Mouse (Mus musculus) embryonic facial prominence, embryonic 14.5 days (tissue): Measurements from ENCODE around the gene Dapk3. TPM values are rescaled to one million over a fixed set of nuclear protein-coding genes. Genes with fewer than 3 reads are reported as not detected.

ENCODE experiments used
- ATAC-seq: fragments of 200-750 bp; cut with Nextera tagmentation; 2 replicates; pipeline ENCODE4 v1.8.0; 2017; ENCODE audit warnings: low read depth, moderate number of reproducible peaks, moderate TSS enrichment
- DNase-seq: peaks from one replicate; pipeline ENCODE4 v3.0.0-alpha.2; 2015; ENCODE audit warnings: low spot score
- H3K27ac ChIP-seq: fragments of 300-500 bp; sonication (generic); replicated peaks from 2 replicates; pipeline ENCODE4 v1.5.1; 2014; ENCODE audit warnings: low read depth, mild to moderate bottlenecking, low read length, moderate library complexity
- H3K27me3 ChIP-seq: fragments of 300-500 bp; sonication (generic); replicated peaks from 2 replicates; pipeline ENCODE4 v1.6.1; 2014; ENCODE audit warnings: low read length; ENCODE audit not compliant: control insufficient read depth, insufficient read depth
- H3K36me3 ChIP-seq: fragments of 300-500 bp; sonication (generic); 2 replicates; pipeline ENCODE4 v1.6.1; 2014; ENCODE audit warnings: low read length, mixed read lengths; ENCODE audit not compliant: control insufficient read depth, insufficient read depth
- H3K4me1 ChIP-seq: fragments of 300-500 bp; sonication (generic); 2 replicates; pipeline ENCODE4 v1.6.1; 2014; ENCODE audit warnings: antibody characterized with exemption, low read length; ENCODE audit not compliant: control insufficient read depth, insufficient read depth
- H3K4me2 ChIP-seq: fragments of 300-500 bp; sonication (generic); 2 replicates; pipeline ENCODE4 v1.6.1; 2014; ENCODE audit warnings: low read depth, mild to moderate bottlenecking, low read length, moderate library complexity, mixed read lengths
- H3K4me3 ChIP-seq: fragments of 300-500 bp; sonication (generic); 2 replicates; pipeline ENCODE4 v1.5.1; 2014; ENCODE audit warnings: low read depth, mild to moderate bottlenecking, low read length
- H3K9ac ChIP-seq: fragments of 300-500 bp; sonication (generic); 2 replicates; pipeline ENCODE4 v1.6.1; 2014; ENCODE audit warnings: low read depth, mild to moderate bottlenecking, low read length, moderate library complexity, mixed read lengths
- H3K9me3 ChIP-seq: fragments of 300-500 bp; sonication (generic); 2 replicates; pipeline ENCODE4 v1.6.1; 2016; ENCODE audit warnings: low read length; ENCODE audit not compliant: control insufficient read depth
- WGBS: fragments of 180-500 bp; shearing (Covaris S2); extraction: QIAGEN DNeasy Blood & Tissue Kit; methylation state at CpG from one replicate; pipeline ENCODE4 v1.1.7; 2014; 5-methylcytosine and 5-hydroxymethylcytosine counted together
- polyA plus RNA-seq: library from polyadenylated mRNA; unstranded; fragments of >200 nt; fragmentation: Nextera tagmentation; extraction: Ambion mirVana; gene quantifications from 2 replicates; pipeline ENCODE4 v1.2.1, GENCODE M21; 2014

Gene Dapk3
- polyA plus RNA-seq, 1 experiment from 2014 or later = 53.4 TPM

DNA sequence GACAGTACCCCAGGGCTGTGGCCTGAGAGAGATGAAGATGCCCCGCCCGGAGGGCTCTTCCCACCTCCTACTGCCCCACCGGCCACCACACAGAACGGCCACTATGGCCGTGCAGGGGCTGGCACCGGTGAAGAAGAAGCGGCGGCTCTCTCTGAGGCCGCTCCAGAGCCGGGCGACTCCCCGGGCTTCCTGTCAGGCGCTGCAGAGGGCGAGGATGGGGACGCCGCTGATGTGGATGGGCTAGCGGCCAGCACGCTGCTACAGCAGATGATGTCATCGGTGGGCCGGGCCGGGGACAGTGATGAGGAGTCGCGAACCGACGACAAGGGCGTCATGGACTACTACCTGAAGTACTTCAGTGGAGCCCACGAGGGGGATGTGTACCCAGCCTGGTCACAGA is 38.1 kb upstream of the Dapk3 start:
- Histone ChIP-seq H3K27ac (no peak overlapping the region), H3K9me3 (no peaks in the 10 kb centered on the region), H3K4me1 (peaks cover 18% of the 10 kb centered on the region), H3K4me2 (no peak overlapping the region), H3K27me3 (no peaks in the 10 kb centered on the region), H3K36me3 (peaks cover 63% of the 10 kb centered on the region), H3K9ac (no peak overlapping the region), H3K4me3 (no peak overlapping the region)
- DNase-seq (no peak), ATAC-seq (no peak)
- WGBS = 97% methylated on average over 27 of the region's 27 CpGs

DNA sequence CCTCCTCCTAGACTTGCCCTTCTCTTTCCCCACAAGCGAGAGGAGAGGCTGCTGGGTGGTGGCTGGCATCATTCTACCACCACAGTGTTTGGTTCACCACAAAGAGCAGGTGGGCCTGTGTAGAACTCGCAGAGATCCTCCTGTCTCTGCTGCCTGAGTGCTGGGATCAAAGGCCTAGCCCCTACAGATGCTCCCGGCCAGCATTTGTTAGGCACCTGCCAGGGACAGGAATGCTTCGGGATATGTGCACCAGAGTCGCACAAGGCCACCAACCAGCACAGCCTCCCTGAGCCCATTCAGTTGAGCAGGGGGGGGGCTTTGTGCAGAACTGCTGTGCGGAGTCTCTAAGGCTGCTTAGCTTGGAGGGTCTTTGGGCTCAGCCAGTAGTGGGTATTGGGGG is 37.5 kb upstream of the Dapk3 start:
- 91% methylated on average over 6 of the region's 6 CpGs for whole genome bisulfite sequencing
- peaks cover 68% of the 10 kb centered on the region for H3K36me3 ChIP-seq

DNA sequence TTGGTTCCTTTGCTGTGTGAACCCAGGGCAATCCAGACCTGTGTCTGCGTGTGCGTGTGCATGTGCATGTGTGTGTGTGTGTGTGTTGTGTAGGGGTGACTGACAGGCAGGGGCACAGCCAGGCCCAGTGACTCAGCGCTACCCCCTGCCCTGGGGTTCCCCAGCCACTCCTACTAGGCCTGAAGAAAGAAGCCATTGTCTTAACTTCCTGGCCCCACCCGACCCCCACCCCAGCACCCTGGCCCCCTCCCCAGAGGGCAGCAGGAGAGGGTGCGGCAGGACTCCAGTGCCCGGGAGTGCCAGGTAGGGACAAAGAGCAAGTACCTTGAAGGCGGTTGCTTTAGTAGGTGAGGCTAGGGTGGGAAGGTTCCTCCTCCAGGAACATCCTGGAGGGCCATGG is 37.0 kb upstream of the Dapk3 start:
- no peak for DNase-seq
- H3K9ac ChIP-seq = no peak overlapping the region
- no peaks in the 10 kb centered on the region for H3K9me3 ChIP-seq
- WGBS = 75% methylated on average over 7 of the region's 7 CpGs
- peaks cover 7% of the 10 kb centered on the region for H3K4me1 ChIP-seq
- ATAC-seq = no peak
- no peak overlapping the region for H3K4me3 ChIP-seq
- H3K4me2 ChIP-seq = no peak overlapping the region
- no peak overlapping the region for H3K27ac ChIP-seq
- H3K36me3 ChIP-seq = peaks cover 72% of the 10 kb centered on the region
- no peaks in the 10 kb centered on the region for H3K27me3 ChIP-seq

More for the DNA sequence above, 37.5 kb upstream of the Dapk3 start:
- no peaks in the 10 kb centered on the region for H3K9me3 ChIP-seq
- no peak overlapping the region for H3K27ac ChIP-seq
- H3K9ac ChIP-seq = no peak overlapping the region
- H3K4me1 ChIP-seq = peaks cover 12% of the 10 kb centered on the region
- DNase-seq = no peak
- H3K27me3 ChIP-seq = no peaks in the 10 kb centered on the region
- H3K4me2 ChIP-seq = no peak overlapping the region
- ATAC-seq = no peak
- no peak overlapping the region for H3K4me3 ChIP-seq

DNA sequence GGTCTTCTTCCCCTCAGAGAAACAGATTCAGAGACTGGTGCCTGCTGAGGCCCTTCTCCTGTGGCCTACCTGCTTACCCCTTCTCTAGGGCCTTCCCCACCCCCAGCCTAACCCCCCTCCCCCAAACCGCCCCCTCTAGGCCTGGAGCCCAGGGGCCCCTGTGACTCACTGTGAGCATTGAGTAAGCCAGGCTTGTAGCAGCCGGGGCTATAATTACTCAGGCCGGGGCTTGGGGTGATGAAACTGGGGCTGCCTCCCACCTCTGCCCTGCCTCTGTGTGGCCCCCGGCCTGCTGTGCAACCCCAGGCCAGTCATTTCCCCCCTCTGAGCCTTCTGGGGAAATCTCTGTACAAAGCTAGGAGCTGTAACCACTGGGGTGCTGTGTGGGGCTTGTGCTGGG is 36.5 kb upstream of the Dapk3 start:
- no peak overlapping the region for H3K27ac ChIP-seq
- 75% methylated on average over 3 of the region's 4 CpGs for WGBS
- H3K27me3 ChIP-seq = no peaks in the 10 kb centered on the region
- peaks cover 77% of the 10 kb centered on the region for H3K36me3 ChIP-seq
- DNase-seq = no peak
- no peak overlapping the region for H3K9ac ChIP-seq
- H3K4me3 ChIP-seq = no peak overlapping the region
- H3K9me3 ChIP-seq = no peaks in the 10 kb centered on the region
- H3K4me2 ChIP-seq = no peak overlapping the region
- H3K4me1 ChIP-seq = 0 out of 2 replicates have a peak, but pooled peaks cover 4% of the 10 kb centered on the region
- ATAC-seq = no peak

DNA sequence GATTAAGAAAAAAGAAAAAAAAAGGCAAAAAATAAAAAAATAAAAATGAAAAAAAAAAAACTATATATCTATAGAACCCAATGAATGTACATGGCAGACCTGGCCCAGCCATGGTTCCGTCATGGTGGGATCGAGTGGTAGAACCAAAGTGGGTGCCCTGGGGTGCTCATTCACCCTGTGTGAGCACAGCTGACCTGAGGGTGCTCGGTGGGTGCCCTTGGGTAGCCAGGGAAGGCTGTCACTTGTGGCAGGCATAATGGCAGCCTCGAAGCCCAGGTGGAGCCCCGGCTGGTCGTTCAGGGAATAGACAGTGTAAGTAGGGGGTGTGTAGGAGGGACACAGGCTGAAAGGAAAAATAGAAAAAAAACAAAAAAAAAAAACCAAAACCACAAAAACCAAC is 31.5 kb upstream of the Dapk3 start:
- Histone ChIP-seq H3K27me3 (no peaks in the 10 kb centered on the region), H3K36me3 (peaks cover 94% of the 10 kb centered on the region), H3K9ac (no peak overlapping the region), H3K4me3 (no peak overlapping the region), H3K4me2 (no peak overlapping the region), H3K4me1 (no peaks in the 10 kb centered on the region), H3K27ac (no peak overlapping the region), H3K9me3 (no peaks in the 10 kb centered on the region)
- 73% methylated on average over 6 of the region's 6 CpGs for WGBS
- ATAC-seq (no peak), DNase-seq (no peak)

DNA sequence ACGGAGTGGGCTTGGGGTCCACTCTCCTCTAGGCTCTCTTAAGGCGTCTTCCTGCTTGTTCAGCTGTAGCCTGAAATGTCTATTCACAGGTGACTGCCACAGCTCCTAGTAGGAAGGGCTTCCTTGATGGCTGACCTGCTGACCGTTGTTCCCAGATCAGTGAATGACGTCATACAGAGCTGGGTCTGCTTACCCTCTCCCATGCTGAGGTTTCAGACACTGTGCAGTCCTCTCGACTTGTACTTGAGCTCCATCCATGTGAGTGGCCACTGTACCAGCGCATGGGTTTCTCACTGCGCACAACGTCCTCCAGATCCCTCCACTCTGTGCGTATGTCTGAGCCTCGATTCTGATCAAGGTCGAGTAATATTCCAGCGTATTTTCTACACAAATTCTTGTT is 30.2 kb upstream of the Dapk3 start:
- peaks cover 94% of the 10 kb centered on the region for H3K36me3 ChIP-seq
- DNase-seq = no peak
- no peak for ATAC-seq
- no peak overlapping the region for H3K9ac ChIP-seq
- 67% methylated on average over 12 of the region's 12 CpGs for WGBS
- H3K27ac ChIP-seq = no peak overlapping the region
- H3K4me2 ChIP-seq = no peak overlapping the region
- no peaks in the 10 kb centered on the region for H3K9me3 ChIP-seq
- H3K4me1 ChIP-seq = no peaks in the 10 kb centered on the region
- no peak overlapping the region for H3K4me3 ChIP-seq
- H3K27me3 ChIP-seq = no peaks in the 10 kb centered on the region

DNA sequence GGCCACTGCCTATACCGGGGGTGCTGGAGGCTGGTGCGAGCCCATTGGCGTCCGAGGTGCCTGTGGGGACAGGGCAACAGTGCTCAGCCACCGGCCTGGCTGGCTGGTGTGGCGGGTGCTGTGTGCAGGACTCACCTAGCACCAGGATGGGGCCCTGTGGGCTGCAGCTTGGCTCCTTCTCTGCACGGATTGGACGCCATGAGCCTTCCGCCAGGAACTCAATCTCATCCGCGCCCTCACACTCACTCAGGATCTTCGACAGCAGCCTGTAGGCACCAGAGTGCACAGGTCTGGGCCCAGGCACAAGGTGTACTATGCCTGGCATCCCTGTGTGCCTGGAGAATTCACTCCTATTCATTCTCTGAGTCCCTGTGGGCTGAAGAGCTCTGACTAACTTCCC is 28.5 kb upstream of the Dapk3 start:
- 82% methylated on average over 12 of the region's 12 CpGs for WGBS
- ATAC-seq (no peak), DNase-seq (no peak)
- no peaks in the 10 kb centered on the region for H3K4me1 ChIP-seq
- no peak overlapping the region for H3K4me2 ChIP-seq
- no peak overlapping the region for H3K27ac ChIP-seq
- H3K27me3 ChIP-seq = no peaks in the 10 kb centered on the region
- H3K36me3 ChIP-seq = peaks cover 91% of the 10 kb centered on the region
- H3K9me3 ChIP-seq = no peaks in the 10 kb centered on the region
- H3K4me3 ChIP-seq = no peak overlapping the region
- H3K9ac ChIP-seq = no peak overlapping the region

DNA sequence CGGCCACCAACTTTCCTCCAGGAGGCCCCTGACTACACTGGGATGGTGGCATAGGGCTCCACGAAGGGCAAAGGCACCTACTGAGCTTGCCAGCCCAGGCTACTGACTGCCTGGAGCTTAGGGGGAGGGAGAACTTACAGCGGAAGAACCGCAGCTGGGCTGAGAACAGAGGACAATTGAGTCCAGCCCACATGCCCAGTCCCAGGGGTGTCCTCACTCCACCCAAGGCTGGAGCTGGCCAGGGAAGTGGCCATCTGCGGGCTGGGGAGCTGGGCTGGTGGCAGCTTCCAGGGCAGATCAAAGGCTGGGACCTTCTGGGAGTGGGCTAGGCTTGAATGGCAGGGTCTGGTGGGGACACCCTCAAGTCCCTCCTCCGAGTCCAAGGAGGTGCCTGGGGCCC is 28.1 kb upstream of the Dapk3 start:
- Histone ChIP-seq H3K9ac (no peak overlapping the region), H3K4me1 (no peaks in the 10 kb centered on the region), H3K27me3 (no peaks in the 10 kb centered on the region), H3K36me3 (peaks cover 88% of the 10 kb centered on the region), H3K27ac (no peak overlapping the region), H3K9me3 (no peaks in the 10 kb centered on the region), H3K4me2 (no peak overlapping the region), H3K4me3 (no peak overlapping the region)
- ATAC-seq (no peak), DNase-seq (no peak)
- WGBS = 68% methylated on average over 5 of the region's 6 CpGs

DNA sequence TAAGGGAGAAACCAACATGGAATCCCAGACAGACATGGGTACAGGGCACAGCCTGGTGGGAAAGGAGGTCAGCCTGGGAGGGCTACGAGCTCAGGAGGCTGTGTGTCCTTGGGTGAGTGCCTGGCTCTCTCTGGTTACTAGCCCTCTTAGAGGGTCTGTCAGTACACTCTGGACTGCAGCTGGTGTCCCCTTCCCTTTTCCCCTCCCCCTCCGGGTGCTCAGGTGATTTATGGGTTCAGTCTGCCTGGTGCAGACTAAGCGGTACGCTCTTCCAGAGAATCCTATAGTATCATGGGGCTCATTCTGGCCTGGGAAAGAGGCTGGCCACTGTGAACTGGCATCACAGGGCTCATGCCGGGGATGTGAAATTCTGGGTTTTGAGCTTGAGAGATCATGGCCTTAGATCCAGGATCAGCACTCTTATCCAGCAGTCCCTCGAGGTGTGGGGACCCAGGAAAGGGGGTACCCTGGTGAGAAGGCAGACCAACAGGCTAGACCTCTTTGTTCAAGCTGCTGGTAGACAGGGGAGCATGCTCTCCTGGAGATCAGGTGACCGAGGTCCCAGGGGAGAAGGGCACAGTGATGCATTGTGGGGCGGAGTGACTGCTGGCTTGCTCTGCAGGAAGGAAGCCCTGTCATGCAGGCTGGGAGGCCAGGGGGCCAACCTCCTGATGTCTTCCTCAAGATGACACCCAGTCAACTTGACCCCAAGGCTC is 21.0 kb upstream of the Dapk3 start:
- Histone ChIP-seq H3K4me1 (peaks cover 5% of the 10 kb centered on the region), H3K4me3 (no peak overlapping the region), H3K4me2 (no peak overlapping the region), H3K9me3 (no peaks in the 10 kb centered on the region), H3K9ac (no peak overlapping the region), H3K27ac (no peak overlapping the region), H3K36me3 (peaks cover 66% of the 10 kb centered on the region), H3K27me3 (no peaks in the 10 kb centered on the region)
- ATAC-seq (no peak), DNase-seq (no peak)
- 83% methylated on average over 7 of the region's 8 CpGs for WGBS
